Mouse (Mus musculus) erythroblast, embryonic 14.5 days (primary cell): ENCODE data around the gene Hexim2. TPM values are rescaled to one million over a fixed set of nuclear protein-coding genes. Genes with fewer than 3 reads are reported as not detected.

Experiments
- H3K27me3 ChIP-seq: 2 replicates; pipeline ENCODE4 v1.6.1; 2012; ENCODE audit warnings: inconsistent platforms; ENCODE audit not compliant: control insufficient read depth
- H3K36me3 ChIP-seq: 2 replicates; pipeline ENCODE4 v1.6.1; 2012; ENCODE audit warnings: mild to moderate bottlenecking, inconsistent platforms; ENCODE audit not compliant: control insufficient read depth
- H3K4me1 ChIP-seq: 2 replicates; pipeline ENCODE4 v1.6.1; 2012; ENCODE audit warnings: inconsistent platforms; ENCODE audit not compliant: control insufficient read depth
- H3K4me3 ChIP-seq: replicated peaks from 2 replicates; pipeline ENCODE3; 2012; ENCODE audit warnings: moderate library complexity, mild to moderate bottlenecking, inconsistent platforms
- H3K9me3 ChIP-seq: 2 replicates; pipeline ENCODE4 v1.6.1; 2012; ENCODE audit warnings: low read length, inconsistent platforms, mixed read lengths; ENCODE audit not compliant: control insufficient read depth
- GATA1 ChIP-seq: IDR thresholded peaks from 2 replicates; pipeline ENCODE4 v1.6.1; 2012; ENCODE audit warnings: low read length, inconsistent platforms, mixed read lengths
- TAL1 ChIP-seq: IDR thresholded peaks from 3 replicates; pipeline ENCODE4 v1.6.1; 2012; ENCODE audit warnings: low read length, inconsistent platforms, mixed read lengths
- polyA plus RNA-seq: library from polyadenylated mRNA; stranded (reverse); fragments of >175 nt; gene quantifications from 2 replicates; pipeline ENCODE4 v1.2.3, GENCODE M21; 2012

Gene Hexim2
- polyA plus RNA-seq, 1 experiment = 3.4 TPM

GRCm38 (mm10) chr11:103174411-103174832 lies 42.2 kb downstream of the Hexim2 start:
- Histone ChIP-seq H3K4me1 (peaks cover 16% of the 10 kb centered on the region), H3K9me3 (no peaks in the 10 kb centered on the region), H3K27me3 (peaks cover 33% of the 10 kb centered on the region), H3K36me3 (no peaks in the 10 kb centered on the region), H3K4me3 (no peak overlapping the region)
- TF ChIP-seq GATA1 (no peak), TAL1 (no peak)

GRCm38 (mm10) chr11:103174891-103175391 lies 42.7 kb downstream of the Hexim2 start:
- no peaks in the 10 kb centered on the region for H3K9me3 ChIP-seq
- TF ChIP-seq TAL1 = no peak
- TF ChIP-seq GATA1 = no peak
- H3K36me3 ChIP-seq = no peaks in the 10 kb centered on the region
- peaks cover 28% of the 10 kb centered on the region for H3K27me3 ChIP-seq
- no peak overlapping the region for H3K4me3 ChIP-seq
- peaks cover 16% of the 10 kb centered on the region for H3K4me1 ChIP-seq

GRCm38 (mm10) chr11:103175688-103176442 lies 43.6 kb downstream of the Hexim2 start:
- peaks cover 16% of the 10 kb centered on the region for H3K4me1 ChIP-seq
- TF ChIP-seq TAL1 (no peak), GATA1 (no peak)
- H3K4me3 ChIP-seq = no peak overlapping the region

GRCm38 (mm10) chr11:103176510-103176909 lies 44.3 kb downstream of the Hexim2 start:
- Histone ChIP-seq H3K27me3 (peaks cover 13% of the 10 kb centered on the region), H3K4me3 (no peak overlapping the region), H3K36me3 (no peaks in the 10 kb centered on the region), H3K9me3 (no peaks in the 10 kb centered on the region), H3K4me1 (peaks cover 12% of the 10 kb centered on the region)
- TF ChIP-seq GATA1 = no peak
- TF ChIP-seq TAL1 = no peak

More at GRCm38 (mm10) chr11:103175688-103176442, 43.6 kb downstream of the Hexim2 start:
- H3K36me3 ChIP-seq = no peaks in the 10 kb centered on the region
- no peaks in the 10 kb centered on the region for H3K9me3 ChIP-seq
- H3K27me3 ChIP-seq = peaks cover 19% of the 10 kb centered on the region

- TF ChIP-seq TAL1 (no peak), GATA1 (no peak)
- Histone ChIP-seq H3K27me3 (peaks cover 5% of the 10 kb centered on the region), H3K4me1 (peaks cover 12% of the 10 kb centered on the region), H3K4me3 (no peak overlapping the region), H3K36me3 (no peaks in the 10 kb centered on the region), H3K9me3 (no peaks in the 10 kb centered on the region)
These were observed 45.0 kb downstream of the Hexim2 start for GRCm38 (mm10) chr11:103177216-103177615.

GRCm38 (mm10) chr11:103177815-103178485 lies 45.7 kb downstream of the Hexim2 start:
- Histone ChIP-seq H3K4me3 (no peak overlapping the region), H3K4me1 (peaks cover 12% of the 10 kb centered on the region), H3K9me3 (no peaks in the 10 kb centered on the region), H3K36me3 (no peaks in the 10 kb centered on the region), H3K27me3 (no peaks in the 10 kb centered on the region)
- no peak for TF ChIP-seq TAL1
- TF ChIP-seq GATA1 = no peak

GRCm38 (mm10) chr11:103178748-103179147 lies 46.5 kb downstream of the Hexim2 start:
- H3K4me3 ChIP-seq = no peak overlapping the region
- no peaks in the 10 kb centered on the region for H3K9me3 ChIP-seq
- TF ChIP-seq GATA1 (no peak), TAL1 (no peak)
- peaks cover 12% of the 10 kb centered on the region for H3K4me1 ChIP-seq
- H3K27me3 ChIP-seq = no peaks in the 10 kb centered on the region
- no peaks in the 10 kb centered on the region for H3K36me3 ChIP-seq

GRCm38 (mm10) chr11:103180426-103180825 lies 48.2 kb downstream of the Hexim2 start:
- Histone ChIP-seq H3K36me3 (no peaks in the 10 kb centered on the region), H3K4me1 (no peaks in the 10 kb centered on the region), H3K4me3 (no peak overlapping the region), H3K9me3 (no peaks in the 10 kb centered on the region), H3K27me3 (no peaks in the 10 kb centered on the region)
- TF ChIP-seq GATA1 = no peak
- TF ChIP-seq TAL1 = no peak

GRCm38 (mm10) chr11:103181349-103181748 lies 49.1 kb downstream of the Hexim2 start:
- H3K9me3 ChIP-seq = no peaks in the 10 kb centered on the region
- no peaks in the 10 kb centered on the region for H3K4me1 ChIP-seq
- no peak for TF ChIP-seq TAL1
- no peak for TF ChIP-seq GATA1
- no peak overlapping the region for H3K4me3 ChIP-seq
- no peaks in the 10 kb centered on the region for H3K27me3 ChIP-seq
- no peaks in the 10 kb centered on the region for H3K36me3 ChIP-seq
